Mouse (Mus musculus) neutrophil, adult 5-6 weeks (primary cell): ENCODE data around the gene Caly. TPM values are rescaled to one million over a fixed set of nuclear protein-coding genes. Genes with fewer than 3 reads are reported as not detected.

ENCODE experiments used
- ATAC-seq: fragments of 151-379, 151-347 bp; 2 replicates; pipeline ENCODE4 v1.8.0; 2017; ENCODE audit warnings: mild to moderate bottlenecking, moderate TSS enrichment; ENCODE audit not compliant: insufficient number of reproducible peaks, poor library complexity, low FRiP score, severe bottlenecking; ENCODE audit errors: extremely low read depth
- total RNA-seq: library from RNA; stranded (forward); fragments of 200-1000 nt; gene quantifications from 2 replicates; pipeline ENCODE4 v1.2.3, GENCODE M21; 2017

Gene Caly
- total RNA-seq, 1 experiment from 2014 or later: not detected

DNA sequence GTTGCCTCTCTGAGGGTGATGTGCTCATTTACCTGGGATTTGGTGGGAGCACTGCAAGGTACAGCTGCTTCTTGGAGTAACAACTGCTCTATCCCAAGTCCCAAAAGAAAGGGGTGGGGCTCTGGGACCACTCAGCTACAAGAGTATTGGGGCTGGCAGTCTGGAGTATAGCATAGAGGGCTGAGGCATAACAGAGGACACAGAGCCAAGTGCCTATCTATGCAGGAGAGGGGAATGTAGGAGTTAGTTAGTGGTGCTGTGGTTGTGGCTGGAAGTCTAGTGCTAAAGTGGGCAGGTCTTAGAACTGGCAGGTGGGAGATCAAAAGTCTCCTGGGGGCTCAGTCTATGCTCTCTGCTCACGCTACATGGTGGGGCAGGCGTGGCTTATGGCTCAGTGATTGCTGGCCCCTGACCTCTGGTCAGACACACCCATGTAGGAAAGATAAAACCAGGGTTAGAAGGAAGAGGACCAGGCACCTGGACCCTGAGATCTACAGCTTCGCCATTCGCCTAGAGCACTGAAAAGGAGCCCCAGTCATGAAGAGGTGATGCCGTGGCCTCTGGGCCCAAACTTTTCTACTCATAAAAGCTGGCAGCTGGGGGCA lies 10.7 kb upstream of the Caly start, which contains the start of gene Prap1:
Gene Prap1 (plus strand): TSS at position 472 of the 605 bp plus-strand sequence.
- no peak for ATAC-seq

DNA sequence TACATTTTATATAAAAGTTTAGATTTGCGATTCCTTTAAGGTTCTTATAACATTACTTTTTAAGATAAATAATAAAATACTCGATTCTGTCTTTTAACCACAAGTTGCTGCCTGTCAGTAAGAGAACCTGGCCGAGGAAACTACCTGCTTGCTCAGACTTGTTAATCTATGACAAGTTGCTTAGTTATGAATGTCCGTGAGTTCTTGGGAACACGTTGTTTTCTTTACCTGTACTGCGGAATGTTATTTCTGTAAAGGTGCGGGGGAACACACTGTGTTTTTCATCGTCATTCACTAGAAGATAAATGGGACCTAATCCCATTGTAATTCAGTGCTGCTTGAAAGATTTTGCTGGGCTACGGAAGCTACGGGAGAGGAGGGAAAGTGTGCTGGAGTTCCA lies 8.3 kb upstream of the Caly start:
- ATAC-seq: no peak

DNA sequence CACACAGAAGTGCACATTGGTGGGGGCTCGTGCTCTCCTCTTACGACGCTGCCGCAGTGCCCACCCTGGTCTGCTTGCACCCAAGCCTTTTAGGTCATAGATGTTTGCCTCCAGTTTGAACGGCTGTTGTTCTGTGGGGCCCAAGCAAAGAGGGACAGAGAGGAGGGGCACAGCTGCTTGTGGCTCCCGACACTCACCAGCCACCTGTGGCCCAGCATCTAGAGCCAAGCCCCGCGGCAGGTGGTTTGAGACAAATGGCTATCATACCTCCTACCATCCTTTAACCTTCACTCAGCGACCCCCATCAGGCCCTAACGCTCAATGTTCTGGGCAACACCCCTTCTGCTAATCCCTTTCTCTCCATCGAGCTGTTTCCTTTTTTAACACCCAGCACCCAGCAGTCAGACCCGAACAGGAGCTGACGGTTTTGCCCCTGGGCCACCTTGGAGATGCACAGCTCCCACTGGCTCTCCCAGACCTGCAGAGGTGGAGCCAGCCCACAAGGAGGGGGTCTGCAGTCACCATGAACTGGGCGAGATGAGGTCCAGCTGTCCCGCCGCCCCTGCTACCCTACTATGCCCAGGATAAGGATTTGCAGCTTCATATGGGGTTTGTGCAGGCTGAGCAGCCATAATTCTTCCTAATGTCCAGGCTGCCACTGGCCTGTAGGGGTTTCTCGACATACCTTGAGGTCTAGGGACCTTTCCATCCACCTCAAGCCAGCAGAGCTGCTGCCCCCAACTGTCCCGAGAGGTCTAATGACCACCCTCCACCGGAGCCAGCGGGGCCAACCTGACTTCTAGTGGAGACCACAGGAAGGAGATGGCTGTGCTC lies 723 bp downstream of the Caly start:
- no peak for ATAC-seq

DNA sequence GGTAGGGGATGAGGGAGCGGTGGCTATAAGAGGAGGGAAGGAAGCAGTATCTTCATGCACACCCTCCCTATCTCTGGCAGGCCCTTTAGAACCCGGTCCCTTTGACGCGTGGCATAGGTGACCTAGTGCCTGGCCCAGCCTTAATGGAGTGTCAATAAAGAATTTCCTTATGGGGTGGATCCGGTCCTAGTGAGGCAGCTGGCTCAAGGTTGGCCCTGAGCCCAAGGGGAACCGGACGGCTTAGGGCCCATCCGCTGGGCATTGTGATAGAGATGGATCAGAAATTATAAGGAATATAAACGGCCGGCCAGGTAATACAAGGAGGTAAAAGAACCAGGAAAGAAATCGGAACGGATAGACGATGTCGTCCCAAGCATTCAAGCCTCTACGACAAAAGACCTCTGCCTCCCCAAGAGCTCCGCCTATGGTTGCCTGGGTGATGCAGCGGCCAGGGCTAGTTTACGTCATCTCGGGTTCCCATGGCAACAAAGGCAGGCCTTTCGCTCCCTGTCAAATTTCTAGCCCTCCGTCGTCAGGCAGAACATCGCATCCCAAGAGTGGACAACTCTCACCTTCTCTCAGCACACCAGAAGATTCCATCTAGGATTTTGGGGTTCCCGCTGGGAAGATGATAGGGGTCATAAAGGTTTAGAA lies 1.7 kb downstream of the Caly start:
- ATAC-seq: no peak

DNA sequence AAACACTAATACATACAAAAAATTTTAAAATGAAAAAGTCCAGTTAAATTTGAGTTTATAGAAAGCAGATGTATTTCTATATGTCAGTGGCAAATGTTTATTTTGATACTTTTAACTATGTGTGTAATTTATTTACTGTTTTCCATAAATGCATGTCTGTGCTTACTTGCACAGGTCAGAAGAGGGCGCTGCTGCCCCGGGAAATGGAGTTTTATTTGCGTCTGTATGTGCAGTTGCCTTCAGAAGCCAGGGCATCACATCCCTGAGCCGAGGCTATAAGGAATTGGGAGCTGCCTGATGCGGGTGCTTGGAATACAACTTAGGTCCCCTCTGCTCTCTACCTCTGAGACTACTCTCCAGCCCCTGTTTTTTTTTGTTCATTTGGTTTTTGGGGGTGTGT lies 3.6 kb downstream of the Caly start:
- peak; percentile 70 for ATAC-seq

DNA sequence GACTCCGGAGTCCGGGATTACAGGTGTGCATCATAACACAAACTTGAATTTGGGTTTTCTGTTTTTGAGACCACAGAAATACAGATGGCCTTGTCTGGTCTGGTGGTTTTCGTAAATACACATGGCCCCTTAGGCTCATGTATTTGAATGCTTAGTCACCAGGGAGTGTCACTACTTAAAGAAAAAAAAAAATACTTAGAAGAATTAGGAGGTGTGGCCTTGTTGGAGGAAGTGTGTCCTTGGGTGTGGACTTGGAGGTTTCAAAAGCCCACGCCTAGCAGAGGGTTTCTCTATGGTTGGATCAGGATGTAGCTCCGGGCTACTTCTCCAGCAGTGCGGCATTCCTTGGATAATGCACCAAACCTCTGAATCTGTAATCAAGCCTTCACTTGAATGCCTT lies 4.7 kb downstream of the Caly start:
- ATAC-seq: no peak

DNA sequence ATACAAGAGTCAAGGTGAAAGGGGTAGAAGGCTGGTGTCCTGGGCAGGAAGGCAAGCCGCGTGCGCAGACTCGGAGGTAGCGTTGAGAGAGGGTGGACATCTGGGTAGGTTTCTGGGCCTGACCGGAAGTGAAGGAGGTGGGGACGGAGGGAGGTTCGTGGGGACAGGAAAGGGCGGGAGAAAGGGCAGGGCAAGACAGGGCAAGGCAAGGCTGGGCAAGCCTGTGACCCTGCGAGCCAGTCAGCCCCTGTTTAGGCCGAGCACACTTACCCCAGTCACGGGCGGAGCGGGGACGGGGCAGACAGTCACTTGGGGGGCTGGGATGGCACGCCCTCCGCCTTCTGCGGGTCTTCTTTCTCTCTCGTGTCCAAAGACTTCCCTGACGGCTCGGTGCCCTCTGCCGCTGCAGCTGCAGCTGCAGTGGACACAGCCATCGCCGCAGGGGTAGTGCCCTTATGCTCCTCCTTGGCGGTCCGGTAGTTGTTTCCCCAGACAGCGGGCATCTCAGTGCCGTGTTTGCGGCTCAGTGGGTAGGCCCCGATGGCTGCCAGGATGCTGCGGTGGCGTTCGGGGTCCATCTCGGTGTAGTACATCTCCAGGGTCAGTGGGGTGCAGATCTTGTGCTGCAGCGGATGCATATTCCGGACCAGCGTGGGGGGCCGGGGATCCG lies 12.2 kb downstream of the Caly start:
- ATAC-seq: no peak

DNA sequence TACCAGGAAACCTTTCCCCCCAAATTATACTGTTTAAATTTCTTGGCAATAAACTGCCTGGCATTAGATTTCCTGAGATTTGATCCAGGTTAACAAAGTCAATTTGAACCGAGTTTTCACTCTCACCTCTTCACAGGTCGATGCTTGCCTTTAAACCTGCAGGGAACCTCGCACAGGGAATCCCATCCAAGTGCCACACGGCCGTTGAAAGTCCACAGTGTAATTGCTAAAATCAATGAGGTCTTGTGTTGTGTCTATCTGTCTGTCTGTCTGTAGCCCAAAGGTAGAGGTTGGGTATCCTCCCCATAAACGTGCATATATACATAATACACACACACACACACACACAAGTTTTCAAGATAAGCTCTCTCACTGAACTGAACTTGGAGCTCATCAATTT lies 15.0 kb downstream of the Caly start:
- no peak for ATAC-seq

DNA sequence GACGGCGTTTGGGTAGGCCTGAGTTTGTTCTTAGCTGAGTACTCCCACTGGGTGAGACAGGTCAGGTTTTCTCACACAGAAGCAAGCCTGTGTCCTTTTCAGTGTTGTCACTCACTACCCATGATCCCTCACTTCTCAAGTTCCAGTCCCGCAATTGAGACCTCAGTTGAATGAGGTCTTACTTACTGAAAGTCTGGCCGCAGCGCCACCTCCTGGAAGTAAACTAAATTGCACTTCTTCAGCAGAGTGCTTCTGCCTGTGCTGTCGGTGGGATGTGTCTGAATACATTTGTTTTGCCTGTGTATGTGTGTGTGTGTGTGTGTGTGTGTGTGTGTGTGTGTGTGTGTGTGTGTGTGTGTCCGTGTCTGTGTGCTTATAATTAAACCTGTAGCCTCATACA lies 19.3 kb downstream of the Caly start:
- ATAC-seq: peak; percentile 59; the same call in 1 of the 2 replicates

DNA sequence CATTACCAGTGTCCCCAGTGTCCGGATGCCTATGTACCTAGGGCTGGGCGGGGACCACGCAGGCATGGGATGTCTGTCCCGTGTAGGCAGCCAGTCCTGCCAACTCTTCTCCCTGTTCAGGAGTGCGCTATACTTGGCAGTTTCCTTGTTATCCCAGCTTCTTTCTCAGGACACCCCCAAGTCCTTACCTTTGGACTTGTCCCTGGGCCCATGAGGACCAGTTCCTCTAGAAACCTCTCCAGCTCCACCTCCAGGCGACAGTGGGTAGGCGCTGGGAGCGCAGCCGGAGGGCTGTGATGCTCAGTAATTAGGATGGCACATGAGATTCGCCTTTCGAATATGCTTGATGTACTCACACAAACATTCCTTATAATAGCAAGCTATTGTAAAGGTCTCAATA lies 20.0 kb downstream of the Caly start:
- ATAC-seq: no peak

DNA sequence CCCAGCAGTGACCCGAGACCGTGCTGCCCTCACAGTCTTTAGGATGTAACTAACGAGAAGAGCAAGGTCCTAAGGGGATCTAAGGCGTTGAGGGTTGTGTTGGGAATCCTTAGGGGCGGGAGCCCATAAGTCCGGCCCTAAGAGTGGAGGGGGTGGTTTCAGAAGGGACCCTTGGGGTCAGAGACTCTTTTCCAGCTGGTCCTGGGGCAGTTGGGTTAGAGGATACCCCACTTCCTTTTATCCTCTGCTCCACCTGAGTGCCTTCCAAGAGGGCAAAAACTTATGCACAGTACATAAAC lies 20.6 kb downstream of the Caly start:
- no peak for ATAC-seq

DNA sequence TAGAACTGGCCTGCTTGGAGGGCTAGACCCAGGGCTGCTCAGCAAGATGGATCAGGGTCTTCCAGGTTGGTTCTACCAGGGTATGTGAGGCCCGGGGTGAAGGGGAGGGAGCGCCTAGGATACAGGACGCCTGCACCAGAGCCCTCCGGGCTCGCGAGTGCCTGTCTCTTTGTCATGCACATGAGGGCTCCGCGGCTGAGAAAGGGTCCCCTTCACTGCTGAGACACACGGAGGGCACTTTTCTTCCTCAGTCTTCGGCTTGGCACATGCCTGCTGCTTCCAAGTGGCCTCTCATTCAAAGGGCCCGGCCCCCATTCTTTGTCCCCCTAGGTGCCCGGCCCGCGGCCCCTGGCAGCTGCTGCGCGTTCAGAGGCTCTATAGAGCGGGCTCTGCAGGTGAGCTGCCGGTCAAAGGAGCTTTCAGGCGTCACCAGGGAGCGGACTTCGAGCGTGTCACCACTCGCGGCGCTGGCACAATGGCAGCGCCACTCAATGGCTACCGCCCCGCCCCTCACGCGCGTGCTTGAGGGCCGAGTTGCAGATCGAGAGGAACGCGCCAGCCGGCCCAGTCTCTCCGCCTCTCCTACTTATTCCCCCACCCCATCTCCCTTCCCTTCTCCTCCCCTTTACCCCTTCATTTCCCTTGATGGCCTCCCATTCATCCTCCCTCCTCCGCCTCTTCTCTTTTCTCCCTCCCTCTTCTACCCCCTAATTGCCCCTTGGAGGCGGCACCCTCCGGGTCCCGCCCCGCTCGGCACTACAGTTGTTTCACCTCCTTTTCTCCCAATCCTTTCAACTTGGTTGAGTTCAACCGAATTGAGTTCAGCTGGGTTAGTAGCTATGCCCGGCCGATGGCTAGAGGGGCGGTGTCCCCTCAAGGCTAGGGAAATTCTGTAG lies 21.2 kb downstream of the Caly start:
- ATAC-seq: no peak

DNA sequence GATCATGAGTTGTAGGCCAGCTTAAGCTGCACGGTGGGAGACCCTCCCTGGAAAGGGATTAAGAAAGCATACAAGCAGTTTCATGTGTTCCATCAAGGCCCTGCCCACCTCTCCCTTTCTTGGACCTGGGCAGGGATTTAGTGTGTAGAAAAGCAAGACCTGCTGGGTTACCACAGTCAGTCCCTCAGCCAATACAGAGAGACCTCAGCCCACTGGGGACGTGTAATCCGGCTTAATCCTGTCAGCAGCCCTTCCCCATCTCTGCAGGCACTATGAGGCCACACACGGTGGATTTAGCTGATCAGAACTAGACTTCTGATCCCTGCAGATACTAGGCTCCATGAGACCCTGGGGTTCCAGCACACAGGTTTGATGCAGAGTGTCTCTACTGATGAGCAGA lies 22.7 kb downstream of the Caly start:
- no peak for ATAC-seq

DNA sequence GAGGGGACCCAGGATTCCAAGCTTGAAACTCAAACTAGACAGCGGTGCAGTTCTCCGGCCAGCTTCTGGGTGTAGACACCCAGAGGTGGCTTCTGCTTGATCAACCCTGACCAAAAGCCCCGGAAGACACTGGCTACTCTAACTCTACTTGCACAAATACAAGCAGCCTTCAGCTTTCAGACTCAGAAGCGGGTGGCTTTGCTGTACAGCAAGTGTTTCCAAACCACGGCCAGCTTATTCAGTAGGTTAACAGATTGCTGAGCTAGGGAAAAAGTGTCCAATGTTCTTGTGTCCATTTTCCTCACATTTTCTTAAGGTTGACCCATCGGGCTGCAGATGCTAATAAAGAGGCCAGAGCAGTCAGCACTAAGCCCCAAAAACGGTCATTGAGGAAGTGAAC lies 23.8 kb downstream of the Caly start:
- ATAC-seq: no peak

DNA sequence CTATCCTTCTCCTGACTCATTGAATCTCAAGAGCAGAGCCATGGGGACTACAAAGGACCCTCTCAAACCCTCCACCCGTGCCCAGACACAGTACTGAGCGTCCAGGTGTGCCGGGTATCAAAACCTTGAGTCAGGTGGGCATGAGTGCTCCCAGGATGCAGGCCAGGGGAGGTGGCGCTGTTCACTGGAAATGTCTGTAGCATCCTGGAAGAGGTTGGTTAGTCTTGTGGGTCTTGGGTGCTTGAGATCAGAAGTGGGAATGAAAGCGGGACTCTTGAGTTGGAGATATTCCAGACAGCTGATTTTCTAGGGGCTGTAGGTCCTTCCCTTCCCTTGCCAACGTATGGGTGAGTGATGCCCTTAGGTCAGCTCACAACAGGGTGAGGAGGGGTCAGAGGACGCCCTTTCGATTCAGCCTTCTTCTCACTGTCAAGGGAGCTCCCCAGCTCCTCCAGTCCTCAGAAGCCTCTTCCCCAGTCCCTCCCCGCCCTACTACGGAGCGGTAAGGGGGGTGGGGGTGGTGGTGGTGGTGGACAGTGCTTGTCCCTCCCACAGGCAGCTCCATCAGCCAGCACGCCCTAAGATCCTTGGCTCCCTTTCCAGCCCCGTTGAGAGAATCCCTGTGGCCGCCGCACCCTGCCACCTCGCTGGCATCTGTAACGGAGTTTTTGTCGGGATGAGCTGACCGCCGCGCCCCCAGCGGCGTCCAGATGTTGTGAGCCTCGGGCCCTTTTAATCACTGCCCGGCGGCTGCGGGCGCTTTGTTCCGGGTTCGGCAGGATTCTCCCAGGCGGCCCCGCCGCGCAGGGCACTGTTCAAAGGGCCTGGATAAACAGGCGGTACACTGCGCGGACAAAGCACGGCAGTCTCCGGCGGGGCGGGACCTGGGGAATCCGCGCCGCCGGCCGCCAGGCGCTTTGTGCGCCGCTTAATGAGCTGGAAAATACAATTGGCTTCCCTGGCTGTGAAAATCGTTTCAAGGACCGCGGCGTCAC lies 24.6 kb downstream of the Caly start:
- ATAC-seq: no peak

DNA sequence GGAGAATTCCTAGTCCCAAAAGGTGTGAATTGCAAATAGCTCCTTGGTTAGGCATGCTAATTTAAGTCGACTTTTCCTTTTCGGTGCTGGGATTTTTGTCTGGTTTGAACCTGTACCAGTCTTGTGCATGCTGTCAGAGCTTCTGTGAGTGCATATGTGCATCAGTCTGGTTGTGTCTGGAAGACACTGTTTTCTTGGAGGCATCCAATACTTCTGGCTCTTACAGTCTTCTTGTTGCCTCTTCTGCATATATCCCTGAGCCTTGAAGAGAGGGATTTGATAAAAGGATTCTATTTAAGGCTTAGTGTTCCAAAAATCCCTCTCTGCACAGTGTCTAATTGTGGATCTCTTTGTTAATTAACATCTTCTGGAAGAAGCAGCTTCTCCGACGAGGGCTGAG lies 28.2 kb downstream of the Caly start:
- ATAC-seq: no peak

DNA sequence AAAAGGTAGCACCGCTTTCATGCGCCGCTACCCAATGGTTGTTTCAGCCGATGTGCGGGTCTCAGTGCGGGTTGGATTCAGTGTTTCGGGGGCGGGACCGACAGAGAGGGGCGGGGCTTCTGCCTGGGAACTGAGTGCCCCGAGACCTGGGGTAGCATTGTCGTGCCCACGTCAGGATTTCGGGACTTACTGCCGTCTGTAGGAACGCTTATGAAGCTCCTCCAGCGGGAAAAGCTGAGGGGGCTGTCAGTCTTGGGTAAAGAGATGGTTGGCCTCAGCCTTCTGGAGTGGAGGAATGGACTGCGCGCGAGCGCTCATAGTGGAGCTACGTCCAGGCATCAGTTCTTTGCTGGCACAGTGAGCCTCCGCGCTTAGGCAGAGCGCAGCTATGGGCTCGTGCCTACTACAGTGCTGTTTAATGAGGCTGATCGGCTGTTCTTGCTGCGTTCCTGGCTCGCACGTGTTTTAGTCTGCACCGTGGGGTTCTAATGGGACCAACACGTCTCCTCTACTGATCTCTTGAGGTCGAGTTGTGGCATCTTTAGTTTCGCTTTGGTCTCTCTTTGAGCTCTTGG lies 33.1 kb downstream of the Caly start:
- no peak for ATAC-seq
